Mouse (Mus musculus): ENCODE data around the gene Fam25c.

DNA sequence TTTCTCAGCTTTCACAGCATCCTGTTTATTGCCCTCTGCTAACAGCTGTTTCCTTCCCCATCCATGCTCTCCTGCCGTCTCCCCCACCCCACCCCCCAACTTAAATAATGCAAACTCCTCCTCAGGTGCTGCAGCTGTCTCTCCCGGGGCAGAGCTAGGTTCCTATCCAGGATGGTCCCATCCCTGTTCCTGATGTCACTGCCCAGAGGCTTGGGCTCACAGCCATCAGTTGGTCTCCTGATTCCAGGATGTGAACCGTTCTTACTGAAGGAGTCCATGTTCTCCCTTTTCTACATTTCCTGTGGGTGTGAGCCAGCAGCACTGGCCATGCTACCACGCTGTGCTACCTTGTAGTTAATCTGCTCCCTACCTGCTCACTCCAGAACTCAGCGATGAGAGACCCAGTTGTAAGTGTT is 52.0 kb downstream of the Fam25c start:
- TF ChIP-seq CTCF (IDR thresholded peaks at IDR 0.05; ENCODE audit: control insufficient read depth, insufficient read depth, low read length) (no peak), POLR2A (IDR thresholded peaks at IDR 0.05; ENCODE audit: borderline replicate concordance, control insufficient read depth, low read depth, low read length) (no peak)

Measured in bone marrow, adult 2 months (tissue).